Mouse (Mus musculus): Measurements from ENCODE around the gene Dok3. TPM values are rescaled to one million over a fixed set of nuclear protein-coding genes. Genes with fewer than 3 reads are reported as not detected.
"Not testable (repeated sequence)": the region's sequence is repeated elsewhere in the genome, so short reads cannot be mapped to it uniquely, and the experiment has no call there.

Dok3 gene
- 0.83 TPM for polyA plus RNA-seq (2012; fragmentation: generic; extraction: Trizol)
- long read RNA-seq, experiment 1, result 0 reads
- long read RNA-seq, experiment 2, partial matches to known transcripts, result 0 of 3 reads
- long read RNA-seq, experiment 2, other reads (novel, unspliced or antisense), result 0 of 3 reads

DNA sequence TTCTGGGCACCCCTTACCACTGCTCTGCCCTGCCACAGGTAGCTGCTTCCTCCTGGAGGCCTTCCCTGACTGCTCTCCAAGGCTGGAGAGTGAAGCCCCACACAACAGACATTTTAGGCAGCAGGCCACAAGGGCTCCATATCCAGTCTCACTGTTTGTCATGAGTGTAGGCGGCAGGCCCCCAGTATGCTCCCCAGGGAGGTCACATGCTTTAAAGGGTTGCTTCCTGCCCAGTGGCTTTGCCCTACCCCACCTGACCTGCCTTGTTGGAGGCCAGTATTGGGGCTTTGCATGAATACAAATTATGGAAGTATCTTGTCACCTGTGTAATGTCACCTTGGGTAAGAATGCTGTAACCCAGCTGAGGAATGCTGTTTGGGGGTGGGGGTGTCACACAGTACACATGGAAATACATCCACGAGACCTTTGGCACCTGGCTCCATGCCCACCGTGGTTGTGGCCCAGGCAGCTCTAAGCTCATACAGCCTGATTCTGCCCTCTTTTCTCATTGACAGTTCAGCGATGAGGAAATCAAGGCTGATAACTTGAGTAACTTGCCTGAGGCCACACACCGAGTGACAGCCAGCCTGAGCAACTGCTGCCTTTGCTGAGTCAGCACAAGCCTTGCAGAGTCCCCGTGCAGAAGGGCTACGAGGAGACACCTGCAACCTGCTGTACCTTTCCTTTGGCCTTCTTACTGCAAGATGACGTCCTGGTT lies at the start of gene Dok3:
TSS of gene Dok3 (minus strand) at position 99 of the 718 bp plus-strand sequence.
- Histone ChIP-seq H3K79me2 (ENCODE audit: control insufficient read depth, insufficient read depth) (no peaks in the 10 kb centered on the region), H3K79me3 (ENCODE audit: low read depth) (no peaks in the 10 kb centered on the region), H3K4me3 (ENCODE audit: insufficient read depth, poor library complexity, severe bottlenecking) (no peak within 1 kb of the TSS), H3ac (ENCODE audit: control insufficient read depth, insufficient read length, low read depth) (no peak within 1 kb of the TSS), H3K27me3 (ENCODE audit: control insufficient read depth, insufficient read depth, insufficient read length) (no peaks in the 10 kb centered on the region), H3K36me3 (ENCODE audit: control insufficient read depth, insufficient read depth) (peaks cover 47% of the 10 kb centered on the region)
- no peak for TF ChIP-seq CTCF (IDR thresholded peaks at IDR 0.05; ENCODE audit: control insufficient read depth, insufficient read depth, insufficient read length)
- TF ChIP-seq USF1 (IDR thresholded peaks at IDR 0.05; ENCODE audit: low read depth), result no peak
- no peak for TF ChIP-seq MAX (IDR thresholded peaks at IDR 0.05)
- TF ChIP-seq MYOD1 (IDR thresholded peaks at IDR 0.05; ENCODE audit: control insufficient read depth, insufficient read length, low read depth), result no peak
- no peak for TF ChIP-seq CEBPB (IDR thresholded peaks at IDR 0.05; ENCODE audit: low read depth)
- no peak for TF ChIP-seq MYOG (IDR thresholded peaks at IDR 0.05; ENCODE audit: control insufficient read depth, extremely low read depth, insufficient read length)
- no peak for TF ChIP-seq FOSL1 (IDR thresholded peaks at IDR 0.05; ENCODE audit: insufficient read depth, low read length, poor library complexity, severe bottlenecking)

DNA sequence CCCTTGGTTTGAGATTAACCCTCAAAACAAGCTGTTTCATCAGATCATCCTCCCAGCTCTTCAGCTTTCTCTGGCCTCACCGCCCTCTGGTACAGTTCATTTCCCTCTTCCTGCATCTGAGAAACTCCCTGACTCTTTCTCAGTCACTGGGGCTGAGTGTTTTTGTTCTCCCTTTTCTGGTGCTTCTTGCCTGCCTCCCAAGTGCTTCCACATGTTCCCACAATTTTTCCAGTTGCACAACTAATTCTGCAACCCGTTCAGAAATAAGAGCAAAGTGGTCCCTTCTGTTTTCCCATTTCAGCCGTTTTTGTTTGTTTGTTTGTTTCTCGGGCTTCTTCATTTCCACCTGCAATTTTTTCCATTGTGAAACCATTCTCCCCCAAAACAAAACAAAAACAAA lies 49.0 kb upstream of the Dok3 start:
- no peaks in the 10 kb centered on the region for H3K27me3 ChIP-seq (ENCODE audit: control insufficient read depth, insufficient read depth, insufficient read length)
- no peaks in the 10 kb centered on the region for H3K79me3 ChIP-seq (ENCODE audit: low read depth)
- H3K36me3 ChIP-seq (ENCODE audit: control insufficient read depth, insufficient read depth), result no peaks in the 10 kb centered on the region
- H3K79me2 ChIP-seq (ENCODE audit: control insufficient read depth, insufficient read depth), result no peaks in the 10 kb centered on the region
- no peak overlapping the region for H3ac ChIP-seq (ENCODE audit: control insufficient read depth, insufficient read length, low read depth)
- H3K4me3 ChIP-seq (ENCODE audit: insufficient read depth, poor library complexity, severe bottlenecking), result no peak overlapping the region
- no peak for TF ChIP-seq MYOG (IDR thresholded peaks at IDR 0.05; ENCODE audit: control insufficient read depth, extremely low read depth, insufficient read length)
- TF ChIP-seq USF1 (IDR thresholded peaks at IDR 0.05; ENCODE audit: low read depth), result no peak
- no peak for TF ChIP-seq MYOD1 (IDR thresholded peaks at IDR 0.05; ENCODE audit: control insufficient read depth, insufficient read length, low read depth)
- no peak for TF ChIP-seq MAX (IDR thresholded peaks at IDR 0.05)
- TF ChIP-seq FOSL1 (IDR thresholded peaks at IDR 0.05; ENCODE audit: insufficient read depth, low read length, poor library complexity, severe bottlenecking), result no peak
- TF ChIP-seq CEBPB (IDR thresholded peaks at IDR 0.05; ENCODE audit: low read depth), result no peak

DNA sequence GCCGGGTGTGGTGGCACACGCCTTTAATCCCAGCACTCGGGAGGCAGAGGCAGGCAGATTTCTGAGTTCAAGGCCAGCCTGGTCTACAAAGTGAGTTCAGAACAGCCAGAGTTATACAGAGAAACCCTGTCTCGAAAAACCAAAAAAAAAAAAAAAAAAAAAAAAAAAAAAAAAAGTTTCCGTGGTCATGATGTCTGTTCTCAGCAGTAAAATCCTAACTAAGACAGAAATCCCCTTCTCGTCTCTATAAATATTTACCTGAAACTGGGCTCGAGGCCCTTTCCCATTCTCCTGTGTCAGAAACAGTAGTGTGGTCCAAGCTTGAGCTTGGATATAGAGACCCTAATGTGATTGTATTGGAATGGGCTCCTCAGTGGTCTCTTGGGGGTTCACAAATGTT lies 47.8 kb upstream of the Dok3 start:
- H3K79me2 ChIP-seq (ENCODE audit: control insufficient read depth, insufficient read depth); H3K79me3 ChIP-seq (ENCODE audit: low read depth); H3K4me3 ChIP-seq (ENCODE audit: insufficient read depth, poor library complexity, severe bottlenecking); H3ac ChIP-seq (ENCODE audit: control insufficient read depth, insufficient read length, low read depth); H3K27me3 ChIP-seq (ENCODE audit: control insufficient read depth, insufficient read depth, insufficient read length); H3K36me3 ChIP-seq (ENCODE audit: control insufficient read depth, insufficient read depth): not testable (repeated sequence)

DNA sequence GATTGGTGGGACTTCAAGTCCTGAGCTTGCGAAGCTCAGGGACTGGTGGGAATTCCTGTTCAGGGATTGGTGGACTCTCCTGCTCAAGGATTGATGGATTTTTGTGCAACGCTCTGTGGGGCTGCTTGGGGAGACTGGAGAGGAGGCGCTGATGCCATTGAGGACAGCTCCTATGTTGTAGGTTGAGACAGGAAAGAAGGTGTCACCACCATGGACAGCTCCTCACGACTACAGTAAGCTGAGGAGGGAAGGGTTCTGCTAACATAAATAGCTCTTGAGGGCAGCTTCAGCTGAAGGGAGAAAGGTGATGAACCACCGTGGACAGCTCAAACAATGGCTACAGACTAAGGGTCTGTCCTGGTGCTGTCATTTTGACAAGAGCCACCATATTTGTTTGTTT lies 46.8 kb upstream of the Dok3 start:
- no peaks in the 10 kb centered on the region for H3K27me3 ChIP-seq (ENCODE audit: control insufficient read depth, insufficient read depth, insufficient read length)
- peaks cover 15% of the 10 kb centered on the region for H3K79me2 ChIP-seq (ENCODE audit: control insufficient read depth, insufficient read depth)
- no peaks in the 10 kb centered on the region for H3K36me3 ChIP-seq (ENCODE audit: control insufficient read depth, insufficient read depth)
- peaks cover 2% of the 10 kb centered on the region for H3K79me3 ChIP-seq (ENCODE audit: low read depth)
- no peak overlapping the region for H3ac ChIP-seq (ENCODE audit: control insufficient read depth, insufficient read length, low read depth)
- TF ChIP-seq USF1 (IDR thresholded peaks at IDR 0.05; ENCODE audit: low read depth) (no peak), MAX (IDR thresholded peaks at IDR 0.05) (no peak), MYOD1 (IDR thresholded peaks at IDR 0.05; ENCODE audit: control insufficient read depth, insufficient read length, low read depth) (no peak), MYOG (IDR thresholded peaks at IDR 0.05; ENCODE audit: control insufficient read depth, extremely low read depth, insufficient read length) (no peak), CEBPB (IDR thresholded peaks at IDR 0.05; ENCODE audit: low read depth) (no peak), CTCF (IDR thresholded peaks at IDR 0.05; ENCODE audit: control insufficient read depth, insufficient read depth, insufficient read length) (no peak), FOSL1 (IDR thresholded peaks at IDR 0.05; ENCODE audit: insufficient read depth, low read length, poor library complexity, severe bottlenecking) (no peak)
- no peak overlapping the region for H3K4me3 ChIP-seq (ENCODE audit: insufficient read depth, poor library complexity, severe bottlenecking)

DNA sequence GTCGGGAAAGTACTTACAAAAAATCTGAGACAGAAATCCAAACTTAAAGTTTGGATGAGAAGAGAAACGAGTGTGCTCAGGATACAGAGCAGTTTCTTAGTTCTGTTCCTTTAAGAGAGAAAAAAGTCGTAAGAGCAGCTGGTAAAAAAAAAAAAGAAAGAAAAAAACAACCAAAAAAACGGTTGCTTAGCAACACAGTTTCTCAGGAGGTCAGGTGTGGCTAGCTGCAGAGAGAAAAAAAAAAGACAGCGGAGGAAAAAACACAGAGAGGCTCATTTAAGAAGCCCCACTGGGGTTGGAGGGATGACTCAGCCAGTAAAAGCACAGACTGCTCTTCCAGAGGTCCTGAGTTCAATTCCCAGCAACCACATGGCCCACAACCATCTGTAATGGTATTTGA lies 45.2 kb upstream of the Dok3 start:
- no peak overlapping the region for H3K4me3 ChIP-seq (ENCODE audit: insufficient read depth, poor library complexity, severe bottlenecking)
- H3K79me3 ChIP-seq (ENCODE audit: low read depth), result peaks cover 15% of the 10 kb centered on the region
- H3K79me2 ChIP-seq (ENCODE audit: control insufficient read depth, insufficient read depth), result peaks cover 29% of the 10 kb centered on the region
- H3K36me3 ChIP-seq (ENCODE audit: control insufficient read depth, insufficient read depth), result no peaks in the 10 kb centered on the region
- no peaks in the 10 kb centered on the region for H3K27me3 ChIP-seq (ENCODE audit: control insufficient read depth, insufficient read depth, insufficient read length)
- H3ac ChIP-seq (ENCODE audit: control insufficient read depth, insufficient read length, low read depth), result no peak overlapping the region
- TF ChIP-seq CEBPB (IDR thresholded peaks at IDR 0.05; ENCODE audit: low read depth) (no peak), MYOG (IDR thresholded peaks at IDR 0.05; ENCODE audit: control insufficient read depth, extremely low read depth, insufficient read length) (no peak), MYOD1 (IDR thresholded peaks at IDR 0.05; ENCODE audit: control insufficient read depth, insufficient read length, low read depth) (no peak), MAX (IDR thresholded peaks at IDR 0.05) (no peak), USF1 (IDR thresholded peaks at IDR 0.05; ENCODE audit: low read depth) (no peak), CTCF (IDR thresholded peaks at IDR 0.05; ENCODE audit: control insufficient read depth, insufficient read depth, insufficient read length) (no peak), FOSL1 (IDR thresholded peaks at IDR 0.05; ENCODE audit: insufficient read depth, low read length, poor library complexity, severe bottlenecking) (no peak)

DNA sequence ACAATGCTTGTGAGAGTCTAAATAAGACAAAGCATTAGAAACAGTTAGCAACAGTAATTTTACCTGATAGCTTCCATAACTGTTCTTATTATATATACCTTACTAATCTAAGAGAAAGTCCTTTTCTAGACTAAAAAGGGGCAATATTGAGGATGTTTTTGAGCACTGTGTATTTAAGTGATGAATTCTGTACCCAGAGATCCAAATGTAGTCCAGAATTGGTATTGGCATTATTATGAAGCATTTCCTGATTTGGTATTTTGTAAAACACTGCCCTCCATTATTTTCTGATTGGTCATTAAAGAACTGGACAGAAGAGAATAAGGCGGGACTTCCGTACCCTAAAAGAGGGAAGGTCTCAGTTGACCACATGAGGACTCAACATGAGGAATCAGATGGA lies 44.3 kb upstream of the Dok3 start, which contains the start of gene Tmed9:
TSS of gene Tmed9 (plus strand) at position 301 of the 400 bp plus-strand sequence.
- H3K79me3 ChIP-seq (ENCODE audit: low read depth), result peaks cover 22% of the 10 kb centered on the region
- TF ChIP-seq USF1 (IDR thresholded peaks at IDR 0.05; ENCODE audit: low read depth), result no peak
- no peak for TF ChIP-seq CEBPB (IDR thresholded peaks at IDR 0.05; ENCODE audit: low read depth)
- TF ChIP-seq MAX (IDR thresholded peaks at IDR 0.05), result no peak
- TF ChIP-seq MYOD1 (IDR thresholded peaks at IDR 0.05; ENCODE audit: control insufficient read depth, insufficient read length, low read depth), result no peak
- TF ChIP-seq CTCF (IDR thresholded peaks at IDR 0.05; ENCODE audit: control insufficient read depth, insufficient read depth, insufficient read length), result no peak
- TF ChIP-seq FOSL1 (IDR thresholded peaks at IDR 0.05; ENCODE audit: insufficient read depth, low read length, poor library complexity, severe bottlenecking), result no peak
- TF ChIP-seq MYOG (IDR thresholded peaks at IDR 0.05; ENCODE audit: control insufficient read depth, extremely low read depth, insufficient read length), result no peak
- peaks cover 38% of the 10 kb centered on the region for H3K79me2 ChIP-seq (ENCODE audit: control insufficient read depth, insufficient read depth)
- H3K27me3 ChIP-seq (ENCODE audit: control insufficient read depth, insufficient read depth, insufficient read length), result no peaks in the 10 kb centered on the region
- H3K36me3 ChIP-seq (ENCODE audit: control insufficient read depth, insufficient read depth), result peaks cover 1% of the 10 kb centered on the region
- no peak within 1 kb of the TSS for H3K4me3 ChIP-seq (ENCODE audit: insufficient read depth, poor library complexity, severe bottlenecking)
- no peak within 1 kb of the TSS for H3ac ChIP-seq (ENCODE audit: control insufficient read depth, insufficient read length, low read depth)

Measured in C2C12 (cell line).